Mouse (Mus musculus): ENCODE measurements around the gene Nek10.
"Not testable (repeated sequence)": the region's sequence is repeated elsewhere in the genome, so short reads cannot be mapped to it uniquely, and the experiment has no call there.

Gene Nek10

DNA sequence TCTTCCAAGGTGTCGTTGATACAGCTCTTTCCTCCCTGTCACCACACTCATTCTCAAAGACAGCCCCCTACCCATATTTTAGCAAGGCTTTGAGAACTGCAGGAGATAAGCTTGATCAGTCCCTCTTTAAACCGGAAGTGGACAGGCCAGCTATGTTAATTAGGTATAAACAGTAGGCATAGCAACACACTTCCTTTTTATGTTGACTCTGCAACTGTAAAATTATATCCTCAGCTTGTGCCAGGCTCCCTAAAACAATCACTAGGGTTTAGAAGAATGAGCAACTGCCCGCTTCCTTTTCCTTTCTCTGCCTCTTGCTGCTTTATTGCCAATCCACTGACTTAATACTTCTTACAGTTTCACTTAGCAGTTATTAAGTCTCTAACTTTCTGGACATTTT is 67.2 kb downstream of the Nek10 start:
- in situ Hi-C loops (cut with MseI, MboI), result no loop called here

DNA sequence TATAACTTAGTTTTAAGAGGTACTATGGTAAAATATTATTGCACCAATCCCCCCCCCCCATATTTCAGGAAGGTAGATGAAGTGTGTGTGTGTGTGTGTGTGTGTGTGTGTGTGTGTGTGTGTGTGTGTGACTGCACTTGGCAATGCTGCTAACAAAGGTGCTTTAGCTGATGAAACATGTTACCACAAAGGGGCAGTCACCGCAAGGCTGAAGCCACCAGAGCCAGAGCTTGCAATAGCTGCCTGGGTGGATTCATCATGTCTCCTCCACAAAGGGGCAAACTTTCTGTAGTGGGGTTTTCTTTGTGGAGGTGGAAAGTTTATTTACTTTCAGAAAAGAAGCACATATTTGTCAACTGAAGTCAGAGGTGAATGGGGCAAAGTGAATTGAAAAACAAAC is 67.9 kb downstream of the Nek10 start:
- in situ Hi-C loops (cut with MseI, MboI), result no loop called here

DNA sequence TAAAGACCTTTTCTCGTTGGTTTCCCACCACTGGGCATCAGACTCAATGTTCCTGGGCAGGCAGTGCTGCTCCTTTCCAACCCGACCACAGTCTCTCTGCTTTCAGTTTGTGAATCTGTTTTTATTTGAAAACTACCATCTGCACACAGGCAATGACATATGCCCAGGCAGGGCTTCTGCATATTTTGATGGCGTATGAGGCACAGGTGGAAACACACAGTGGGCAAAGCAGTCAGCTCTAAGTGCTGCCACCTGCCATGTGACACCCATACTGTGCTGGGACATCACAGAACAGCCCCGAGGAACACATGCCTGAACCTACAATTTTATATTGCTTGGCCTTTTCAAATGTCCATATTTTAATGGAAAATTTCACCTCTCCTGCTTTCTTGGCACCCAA is 68.5 kb downstream of the Nek10 start:
- in situ Hi-C loops (cut with MseI, MboI), result no loop called here

GRCm38 (mm10) chr14:14893932-14894652 is 90.9 kb downstream of the Nek10 start:
- in situ Hi-C loops (cut with MseI, MboI), result no loop called here

DNA sequence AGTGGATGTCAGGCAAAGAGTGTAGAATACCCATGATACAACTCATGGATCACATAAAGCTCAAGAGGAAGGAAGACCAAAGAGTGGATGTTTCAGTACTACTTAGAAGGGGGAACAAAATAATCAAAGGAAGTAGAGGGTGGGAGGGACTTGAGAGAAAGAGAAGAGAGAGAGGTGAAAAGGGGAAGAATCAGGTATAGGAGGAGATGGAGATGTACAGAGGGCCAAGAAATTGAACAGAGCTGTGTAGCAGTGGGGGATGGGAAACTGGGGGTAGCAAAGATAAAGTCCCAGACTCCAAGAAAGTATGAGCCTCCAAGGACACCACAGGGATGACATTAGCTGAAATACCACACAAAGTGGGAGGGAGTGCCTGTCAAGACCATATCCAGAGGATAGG is 91.6 kb downstream of the Nek10 start:
- in situ Hi-C loops (cut with MseI, MboI), result no loop called here

GRCm38 (mm10) chr14:14895363-14895762 is 92.1 kb downstream of the Nek10 start:
- in situ Hi-C loops (cut with MseI, MboI), result no loop called here

GRCm38 (mm10) chr14:14896399-14897136 is 93.4 kb downstream of the Nek10 start:
- in situ Hi-C loops (cut with MseI, MboI), result no loop called here

- in situ Hi-C loops (cut with MseI, MboI), result no loop called here
These were observed 101.7 kb downstream of the Nek10 start for GRCm38 (mm10) chr14:14904750-14905529.

- in situ Hi-C loops (cut with MseI, MboI), result no loop called here
These were observed 102.3 kb downstream of the Nek10 start for GRCm38 (mm10) chr14:14905530-14905852.

- in situ Hi-C loops (cut with MseI, MboI), result no loop called here
These were observed 122.4 kb downstream of the Nek10 start for GRCm38 (mm10) chr14:14925615-14926014.

DNA sequence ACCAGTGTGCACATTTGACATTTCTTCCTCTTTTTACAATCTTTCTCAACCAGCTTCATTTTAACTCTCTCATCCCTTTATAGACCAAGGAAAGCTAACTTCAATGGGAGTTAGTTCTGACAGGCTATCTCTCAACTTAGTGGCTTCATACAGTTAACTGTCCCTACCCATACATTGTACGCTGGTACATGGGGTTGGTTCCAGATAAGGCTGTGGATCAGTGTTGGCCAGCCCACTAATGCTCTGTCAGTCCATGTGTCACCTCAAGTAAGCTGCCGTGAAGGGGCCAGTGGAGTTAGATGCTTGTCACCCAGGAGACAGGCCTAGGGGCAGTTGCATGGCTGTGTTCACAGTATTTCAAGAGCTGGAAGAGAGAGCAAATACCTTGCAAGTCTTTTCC is 124.3 kb downstream of the Nek10 start:
- in situ Hi-C loops (cut with MseI, MboI), result no loop called here

GRCm38 (mm10) chr14:14934977-14935376 is 131.8 kb downstream of the Nek10 start:
- in situ Hi-C loops (cut with MseI, MboI), result no loop called here

DNA sequence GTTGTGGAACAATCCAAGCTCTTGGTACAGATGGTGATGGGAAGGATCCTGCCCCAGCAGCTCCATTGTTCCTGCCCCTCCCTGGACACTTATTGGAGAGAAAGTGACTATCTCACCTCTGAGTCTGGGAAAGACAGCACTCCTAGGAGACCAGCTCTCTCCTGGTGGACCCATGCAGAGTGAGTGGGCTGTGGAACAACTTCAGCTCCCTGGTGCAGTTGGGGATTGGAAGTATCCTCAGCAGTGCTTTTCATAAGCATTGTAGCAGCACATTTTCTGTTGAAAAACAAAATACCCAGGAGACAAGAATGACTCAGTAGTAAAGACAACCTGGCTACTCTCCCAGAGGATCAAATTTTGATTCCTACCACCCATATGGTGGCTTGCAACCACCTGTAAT is 142.7 kb downstream of the Nek10 start:
- in situ Hi-C loops (cut with MseI, MboI), result no loop called here

- in situ Hi-C loops (cut with MseI, MboI), result no loop called here
These were observed 145.8 kb downstream of the Nek10 start for GRCm38 (mm10) chr14:14949023-14949422.

- in situ Hi-C loops (cut with MseI, MboI), result no loop called here
These were observed 148.6 kb downstream of the Nek10 start for GRCm38 (mm10) chr14:14951808-14952207.

- in situ Hi-C loops (cut with MseI, MboI), result no loop called here
These were observed 156.7 kb downstream of the Nek10 start for GRCm38 (mm10) chr14:14959780-14960440.

GRCm38 (mm10) chr14:14960441-14960988 is 157.3 kb downstream of the Nek10 start:
- in situ Hi-C loops (cut with MseI, MboI), result no loop called here

- in situ Hi-C loops (cut with MseI, MboI), result no loop called here
These were observed 167.4 kb downstream of the Nek10 start for GRCm38 (mm10) chr14:14970633-14971032.

GRCm38 (mm10) chr14:14971056-14971455 is 167.8 kb downstream of the Nek10 start:
- in situ Hi-C loops (cut with MseI, MboI), result no loop called here

- in situ Hi-C loops (cut with MseI, MboI), result no loop called here
These were observed 170.9 kb downstream of the Nek10 start for GRCm38 (mm10) chr14:14974156-14974555.

GRCm38 (mm10) chr14:14984106-14984505 is 180.9 kb downstream of the Nek10 start:
- in situ Hi-C loops (cut with MseI, MboI), result not testable (repeated sequence)

All from mouse trophoblast stem cell (cell line).